Mouse (Mus musculus) CH12.LX (cell line): ENCODE data around the gene Gtpbp6. TPM values are rescaled to one million over a fixed set of nuclear protein-coding genes. Genes with fewer than 3 reads are reported as not detected.

Experiments used
- polyA plus RNA-seq: library from polyadenylated mRNA; unstranded; fragments of >175 nt; gene quantifications from 2 replicates; pipeline ENCODE4 v1.2.1, GENCODE M21; 2012; ENCODE audit warnings: low read depth; ENCODE audit not compliant: insufficient read length
- total RNA-seq, 2 experiments: library from RNA; depleted of rRNA; stranded (reverse); fragments of 300-350 nt in 1 of 2; fragments of >200 nt in 1 of 2; gene quantifications; 2 replicates each; pipeline ENCODE4 v1.2.3; 2012 to 2014

Gene Gtpbp6
- total and polyA plus RNA-seq, 3 experiments = 14.4 to 40.1 (median 27.9) TPM

Other genes starting within 250 kb of the Gtpbp6 start
- 6.0 and 10.2 TPM in 2 replicates for gene Gm15446, start 184.8 kb downstream of the Gtpbp6 start, total RNA-seq (2012; rRNA removed)
- gene Gm15446, start 184.8 kb downstream of the Gtpbp6 start, total RNA-seq (2014; rRNA removed) = 11.9 and 15.2 TPM in 2 replicates
- gene Gm15446, start 184.8 kb downstream of the Gtpbp6 start, polyA plus RNA-seq = 6.2 and 19.0 TPM in 2 replicates
- 16.0 and 24.5 TPM in 2 replicates for gene Zfp932, start 111.7 kb downstream of the Gtpbp6 start, total RNA-seq (2012; rRNA removed)
- 36.8 and 40.4 TPM in 2 replicates for gene Zfp932, start 111.7 kb downstream of the Gtpbp6 start, total RNA-seq (2014; rRNA removed)
- 23.6 and 25.2 TPM in 2 replicates for gene Zfp932, start 111.7 kb downstream of the Gtpbp6 start, polyA plus RNA-seq
- 2.3 and 5.7 TPM in 2 replicates for gene Gm17655, start 35.7 kb downstream of the Gtpbp6 start, total RNA-seq (2012; rRNA removed)
- gene Gm17655, start 35.7 kb downstream of the Gtpbp6 start, total RNA-seq (2014; rRNA removed) = 4.7 and 5.1 TPM in 2 replicates
- gene Gm17655, start 35.7 kb downstream of the Gtpbp6 start, polyA plus RNA-seq = 1.9 and 2.6 TPM in 2 replicates
- gene Gm35315, start 13.8 kb downstream of the Gtpbp6 start, total RNA-seq (2012; rRNA removed) = 2.3 and 2.6 TPM in 2 replicates
- 3.7 and 4.0 TPM in 2 replicates for gene Gm35315, start 13.8 kb downstream of the Gtpbp6 start, total RNA-seq (2014; rRNA removed)
- 3.3 TPM in 2 replicates for gene Gm35315, start 13.8 kb downstream of the Gtpbp6 start, polyA plus RNA-seq
- gene Plcxd1, start 8.2 kb downstream of the Gtpbp6 start, total RNA-seq (2012; rRNA removed) = 0.64 and 0.67 TPM in 2 replicates
- not detected in 2 replicates for gene Plcxd1, start 8.2 kb downstream of the Gtpbp6 start, total RNA-seq (2014; rRNA removed)
- 0.98 and 1.3 TPM in 2 replicates for gene Plcxd1, start 8.2 kb downstream of the Gtpbp6 start, polyA plus RNA-seq
- gene Zfp605, start 1.9 kb upstream of the Gtpbp6 start, total RNA-seq (2012; rRNA removed) = 4.3 and 5.9 TPM in 2 replicates
- 4.2 and 5.3 TPM in 2 replicates for gene Zfp605, start 1.9 kb upstream of the Gtpbp6 start, total RNA-seq (2014; rRNA removed)
- 3.6 and 3.9 TPM in 2 replicates for gene Zfp605, start 1.9 kb upstream of the Gtpbp6 start, polyA plus RNA-seq
- gene Chfr, start 27.6 kb upstream of the Gtpbp6 start, total RNA-seq (2012; rRNA removed) = 33.6 and 40.8 TPM in 2 replicates
- 23.8 and 23.9 TPM in 2 replicates for gene Chfr, start 27.6 kb upstream of the Gtpbp6 start, total RNA-seq (2014; rRNA removed)
- 36.0 and 38.5 TPM in 2 replicates for gene Chfr, start 27.6 kb upstream of the Gtpbp6 start, polyA plus RNA-seq
- 15.0 and 15.7 TPM in 2 replicates for gene Golga3, start 68.5 kb upstream of the Gtpbp6 start, total RNA-seq (2012; rRNA removed)
- 10.0 and 10.8 TPM in 2 replicates for gene Golga3, start 68.5 kb upstream of the Gtpbp6 start, total RNA-seq (2014; rRNA removed)
- gene Golga3, start 68.5 kb upstream of the Gtpbp6 start, polyA plus RNA-seq = 18.0 and 18.2 TPM in 2 replicates
- gene Ankle2, start 122.8 kb upstream of the Gtpbp6 start, total RNA-seq (2012; rRNA removed) = 30.8 and 33.2 TPM in 2 replicates
- gene Ankle2, start 122.8 kb upstream of the Gtpbp6 start, total RNA-seq (2014; rRNA removed) = 35.3 and 40.5 TPM in 2 replicates
- gene Ankle2, start 122.8 kb upstream of the Gtpbp6 start, polyA plus RNA-seq = 35.7 and 37.1 TPM in 2 replicates
- gene Pgam5, start 161.7 kb upstream of the Gtpbp6 start, total RNA-seq (2012; rRNA removed) = 62.8 and 70.0 TPM in 2 replicates
- gene Pgam5, start 161.7 kb upstream of the Gtpbp6 start, total RNA-seq (2014; rRNA removed) = 127 and 128 TPM in 2 replicates
- 57.1 and 64.8 TPM in 2 replicates for gene Pgam5, start 161.7 kb upstream of the Gtpbp6 start, polyA plus RNA-seq
- gene Pxmp2, start 178.0 kb upstream of the Gtpbp6 start, total RNA-seq (2012; rRNA removed) = 4.6 and 5.4 TPM in 2 replicates
- 4.5 and 4.7 TPM in 2 replicates for gene Pxmp2, start 178.0 kb upstream of the Gtpbp6 start, total RNA-seq (2014; rRNA removed)
- gene Pxmp2, start 178.0 kb upstream of the Gtpbp6 start, polyA plus RNA-seq = 3.5 and 3.9 TPM in 2 replicates
- 50.7 and 55.0 TPM in 2 replicates for gene Pole, start 178.1 kb upstream of the Gtpbp6 start, total RNA-seq (2012; rRNA removed)
- 45.6 and 46.0 TPM in 2 replicates for gene Pole, start 178.1 kb upstream of the Gtpbp6 start, total RNA-seq (2014; rRNA removed)
- 56.4 and 60.2 TPM in 2 replicates for gene Pole, start 178.1 kb upstream of the Gtpbp6 start, polyA plus RNA-seq
- gene P2rx2, start 235.0 kb upstream of the Gtpbp6 start, total RNA-seq (2012; rRNA removed) = not detected in 2 replicates
- not detected in 2 replicates for gene P2rx2, start 235.0 kb upstream of the Gtpbp6 start, total RNA-seq (2014; rRNA removed)
- 0.45 and 0.76 TPM in 2 replicates for gene P2rx2, start 235.0 kb upstream of the Gtpbp6 start, polyA plus RNA-seq
- not detected in 2 replicates for gene Lrcol1, start 236.5 kb upstream of the Gtpbp6 start, total RNA-seq (2012; rRNA removed)
- gene Lrcol1, start 236.5 kb upstream of the Gtpbp6 start, total RNA-seq (2014; rRNA removed) = not detected in 2 replicates
- not detected in 2 replicates for gene Lrcol1, start 236.5 kb upstream of the Gtpbp6 start, polyA plus RNA-seq